Mouse (Mus musculus) inflammation-experienced regulatory T-cells, adult 6 months (primary cell): Measurements from ENCODE around the gene Ddx19b. TPM values are rescaled to one million over a fixed set of nuclear protein-coding genes. Genes with fewer than 3 reads are reported as not detected.
"Not testable (repeated sequence)": the region's sequence is repeated elsewhere in the genome, so short reads cannot be mapped to it uniquely, and the experiment has no call there.

ENCODE experiments used
- ATAC-seq: one replicate; pipeline ENCODE4 v1.8.0; 2017
- polyA plus RNA-seq, 3 experiments: library from polyadenylated mRNA; unstranded; fragments of 100-300 nt; shearing (Covaris generic); gene quantifications; one replicate each; pipeline ENCODE4 v1.2.1; 2017

The Ddx19b gene
- polyA plus RNA-seq, 3 experiments from 2014 or later, result 6.1 to 7.4 (median 7.4) TPM

DNA sequence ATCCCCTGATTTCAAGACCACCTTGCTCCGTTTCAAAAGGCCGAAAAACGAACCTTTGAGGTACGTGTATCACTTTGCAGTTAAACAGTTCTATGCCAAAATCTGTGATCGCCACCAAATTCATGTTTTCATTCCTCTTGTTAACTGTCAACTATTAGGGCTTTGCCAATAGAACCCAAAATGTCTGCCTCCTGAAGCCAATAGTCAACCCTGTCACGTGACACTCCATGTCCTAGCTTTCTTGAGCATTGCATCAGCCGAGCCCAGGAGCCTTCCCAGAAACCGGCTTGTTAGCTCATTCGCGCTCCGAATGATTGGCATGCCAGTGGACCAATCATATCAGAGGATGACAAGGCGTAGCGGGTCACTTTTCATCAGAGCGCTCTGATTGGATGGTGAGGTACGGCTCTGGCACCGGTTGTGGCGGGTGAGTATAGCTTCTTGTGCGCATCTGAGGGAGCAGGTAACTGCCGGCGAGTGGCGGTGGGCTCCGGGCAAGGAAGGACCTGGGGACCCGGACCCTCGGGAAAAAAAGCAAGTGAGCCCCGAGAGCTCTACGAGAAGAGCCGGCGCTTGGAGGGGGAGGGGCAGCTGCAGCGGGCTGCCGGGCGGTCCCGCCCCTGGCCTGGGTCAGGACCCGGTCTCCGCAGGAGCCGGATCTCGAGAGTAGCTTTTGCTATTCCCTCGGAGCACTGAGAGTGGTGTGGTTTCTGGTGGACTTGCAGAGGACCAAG is 2.1 kb upstream of the Ddx19b start:
- peak; percentile 96 for ATAC-seq

- ATAC-seq, result no peak
Measured at GRCm38 (mm10) chr8:111032916-111033315, 1.4 kb upstream of the Ddx19b start, which contains the start of gene Aars. TSS of gene Aars (plus strand) at chr8:111033144.

DNA sequence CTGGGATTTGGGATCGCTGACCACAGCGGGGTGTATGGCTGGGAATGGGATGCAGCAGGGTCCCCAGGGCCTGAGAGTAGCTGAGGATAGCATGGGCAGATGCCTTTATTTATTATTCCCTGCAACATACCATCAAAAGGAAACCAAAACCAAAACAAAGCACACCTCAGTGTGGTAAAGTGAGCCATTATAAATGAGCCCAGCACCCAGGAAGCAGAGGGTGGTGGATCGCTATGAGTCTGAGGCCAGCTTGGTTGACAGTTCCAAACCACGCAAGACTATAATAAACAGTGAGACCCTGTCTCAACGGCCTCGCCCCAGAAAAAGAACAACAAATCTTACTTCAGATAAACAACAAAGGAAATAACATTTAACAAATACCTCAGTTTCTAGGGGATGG is 1.5 kb downstream of the Ddx19b start:
- ATAC-seq, result peak; percentile 49

- peak; percentile 14 for ATAC-seq
Measured at GRCm38 (mm10) chr8:111029589-111029988, 2.0 kb downstream of the Ddx19b start.

- ATAC-seq, result peak; percentile 71
Measured at GRCm38 (mm10) chr8:111027391-111027937, 4.1 kb downstream of the Ddx19b start.

DNA sequence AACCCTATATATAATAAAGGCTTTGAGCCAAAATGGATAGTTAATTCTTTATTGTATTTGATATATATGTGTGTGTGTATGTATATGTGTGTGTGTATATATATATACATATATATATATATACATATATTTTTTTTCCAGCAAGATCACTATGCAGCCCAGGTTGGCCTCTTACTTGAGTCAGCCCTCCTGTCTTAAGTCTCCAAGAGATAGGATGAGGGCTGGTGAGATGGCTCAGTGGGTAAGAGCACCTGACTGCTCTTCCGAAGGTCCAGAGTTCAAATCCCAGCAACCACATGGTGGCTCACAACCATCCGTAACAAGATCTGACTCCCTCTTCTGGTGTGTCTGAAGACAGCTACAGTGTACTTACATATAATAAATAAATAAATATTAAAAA is 4.9 kb downstream of the Ddx19b start:
- not testable (repeated sequence) for ATAC-seq

DNA sequence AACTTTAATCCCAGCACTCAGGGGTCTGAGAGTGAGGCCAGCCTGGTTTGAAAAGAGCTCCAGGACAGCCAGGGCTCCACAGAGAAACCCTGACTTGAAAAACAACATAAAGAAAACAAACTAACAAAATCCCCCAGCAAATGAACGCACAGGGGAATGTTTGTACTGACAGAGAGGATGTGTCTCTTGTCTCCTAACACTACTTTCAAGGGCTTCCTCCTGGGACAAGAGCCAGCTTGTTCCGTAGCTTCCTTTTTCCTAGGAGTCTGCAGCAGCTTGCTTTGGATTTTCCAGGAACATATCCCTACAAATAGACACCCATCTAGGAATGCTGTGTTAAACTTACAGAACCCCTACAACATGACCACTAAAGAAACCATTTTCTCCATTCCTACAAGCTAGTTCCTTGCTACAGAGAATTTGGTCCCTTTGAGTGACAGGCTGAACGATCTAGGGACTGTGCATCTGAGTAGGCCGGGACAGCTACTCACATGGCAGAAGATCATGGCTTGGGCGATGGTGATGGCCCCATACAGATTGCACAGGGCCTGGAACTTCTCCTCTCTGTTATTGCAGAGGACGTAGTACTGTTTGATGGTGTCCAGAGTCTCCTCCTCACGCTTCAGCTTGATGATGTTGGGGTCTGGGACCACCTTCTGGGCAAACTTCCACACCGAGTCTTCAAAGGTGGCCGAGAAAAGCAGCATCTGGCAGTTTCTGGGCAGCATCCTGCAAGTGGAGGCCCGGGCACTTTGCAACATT is 21.1 kb downstream of the Ddx19b start:
- not testable (repeated sequence) for ATAC-seq

GRCm38 (mm10) chr8:110997547-110998531 is 33.7 kb downstream of the Ddx19b start, which contains the start of gene Ddx19a:
TSS of gene Ddx19a (minus strand) at chr8:110997800.
- ATAC-seq, result peak; percentile 97

DNA sequence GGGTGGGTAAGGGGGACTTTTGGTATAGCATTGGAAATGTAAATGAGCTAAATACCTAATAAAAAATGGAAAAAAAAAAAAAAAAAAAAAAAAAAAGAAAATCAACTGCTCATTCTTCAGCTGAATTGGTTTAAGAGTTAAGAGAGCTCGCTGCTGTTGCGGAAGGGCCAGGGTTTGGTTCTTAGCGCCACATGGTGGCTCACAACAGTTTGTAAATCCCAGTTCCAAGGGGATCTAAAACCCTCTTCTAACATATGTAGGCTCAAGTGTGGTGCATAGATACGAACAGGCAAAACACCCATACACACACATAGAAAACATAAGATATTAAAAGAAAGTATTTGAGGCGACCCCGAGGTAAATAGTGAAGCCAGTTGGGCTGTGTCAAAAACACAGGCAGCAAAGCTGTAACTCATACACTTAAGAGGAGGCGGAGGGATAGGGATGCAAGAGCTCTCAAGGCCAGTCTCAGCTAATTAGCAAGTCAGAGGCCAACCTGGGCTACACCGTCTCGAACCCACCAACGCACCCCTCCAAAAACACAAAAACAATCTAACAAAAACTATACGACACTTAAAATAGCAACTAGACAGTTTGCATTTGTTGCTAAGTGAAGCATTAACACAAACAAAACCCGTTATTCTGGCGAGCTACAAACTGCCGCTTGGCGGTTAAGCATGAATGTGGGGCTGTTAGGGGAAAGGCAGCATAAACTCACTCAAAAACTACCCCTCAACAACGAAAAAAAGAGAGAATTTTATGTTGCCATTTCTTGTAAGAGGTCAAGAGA is 34.7 kb downstream of the Ddx19b start:
- ATAC-seq, result peak; percentile 20

GRCm38 (mm10) chr8:110990017-110990416 is 41.5 kb downstream of the Ddx19b start:
- no peak for ATAC-seq

DNA sequence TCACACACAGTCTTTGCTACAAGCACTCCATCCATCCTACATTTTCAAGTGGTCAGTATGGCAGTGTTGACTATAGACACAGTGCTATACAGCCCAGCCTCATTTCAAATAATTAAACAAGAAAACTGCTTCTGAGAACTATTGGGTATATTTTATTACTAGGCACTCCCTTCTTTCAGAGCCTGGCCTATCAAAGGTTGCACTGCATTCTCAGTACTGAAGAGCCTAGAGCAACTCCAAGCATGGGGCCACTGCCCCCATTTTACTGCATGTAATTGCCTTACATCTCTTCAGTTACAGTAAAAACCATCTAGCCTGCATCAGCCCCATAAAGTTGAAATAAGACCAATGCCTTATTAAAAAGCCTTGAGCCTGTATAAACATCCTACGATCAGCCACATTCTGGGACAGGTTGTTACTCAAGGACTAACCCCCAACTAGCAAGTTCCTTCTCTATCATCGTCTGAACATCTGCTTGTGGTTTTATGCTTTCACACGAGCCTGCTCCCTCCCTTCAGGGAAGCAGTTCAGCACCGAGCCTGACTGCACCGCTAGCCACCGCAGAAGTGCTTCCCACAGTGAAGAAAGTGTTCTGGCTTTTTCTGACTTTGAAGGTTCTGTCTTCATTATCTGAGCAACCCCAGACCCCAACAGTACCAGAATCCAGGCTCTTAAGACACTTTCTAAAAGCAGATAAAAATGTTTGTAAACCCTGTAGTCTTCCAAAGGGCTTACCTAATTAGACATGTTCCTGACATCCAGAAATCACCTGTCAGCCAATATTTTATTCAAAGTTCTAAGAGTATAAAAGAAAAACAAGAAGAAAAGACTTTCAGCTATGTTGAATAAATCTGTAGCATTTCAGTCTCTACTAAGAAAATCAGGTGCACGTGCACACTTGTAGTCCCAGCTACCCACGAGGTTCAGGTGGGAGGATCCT is 43.5 kb downstream of the Ddx19b start:
- no peak for ATAC-seq

- peak; percentile 35 for ATAC-seq
Measured at GRCm38 (mm10) chr8:110981304-110981703, 50.2 kb downstream of the Ddx19b start.

- not testable (repeated sequence) for ATAC-seq
Measured at GRCm38 (mm10) chr8:110977987-110978386, 53.6 kb downstream of the Ddx19b start.

- not testable (repeated sequence) for ATAC-seq
Measured at GRCm38 (mm10) chr8:110976532-110976931, 55.0 kb downstream of the Ddx19b start.

GRCm38 (mm10) chr8:110969910-110970770 is 61.4 kb downstream of the Ddx19b start:
- peak; percentile 97 for ATAC-seq

DNA sequence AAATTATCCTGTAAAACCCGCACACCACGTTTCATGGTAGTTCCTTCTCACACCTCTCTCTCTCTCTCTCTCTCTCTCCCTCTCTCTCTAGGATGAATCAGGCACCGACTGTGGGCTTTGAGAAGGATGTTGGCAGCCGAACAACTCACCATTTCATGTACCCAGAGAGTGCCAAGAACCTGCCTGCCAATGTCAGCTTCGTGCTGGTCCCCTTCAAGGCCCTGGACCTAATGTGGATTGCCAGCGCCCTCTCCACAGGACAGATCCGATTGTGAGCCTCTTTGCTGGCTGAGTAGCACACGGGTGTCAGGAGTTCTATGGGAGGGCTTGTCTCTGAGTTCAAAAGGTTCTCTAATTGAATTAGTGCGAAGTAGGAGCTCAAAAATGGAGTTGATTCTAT is 64.2 kb downstream of the Ddx19b start:
- ATAC-seq, result no peak

GRCm38 (mm10) chr8:110966586-110966985 is 65.0 kb downstream of the Ddx19b start:
- no peak for ATAC-seq

DNA sequence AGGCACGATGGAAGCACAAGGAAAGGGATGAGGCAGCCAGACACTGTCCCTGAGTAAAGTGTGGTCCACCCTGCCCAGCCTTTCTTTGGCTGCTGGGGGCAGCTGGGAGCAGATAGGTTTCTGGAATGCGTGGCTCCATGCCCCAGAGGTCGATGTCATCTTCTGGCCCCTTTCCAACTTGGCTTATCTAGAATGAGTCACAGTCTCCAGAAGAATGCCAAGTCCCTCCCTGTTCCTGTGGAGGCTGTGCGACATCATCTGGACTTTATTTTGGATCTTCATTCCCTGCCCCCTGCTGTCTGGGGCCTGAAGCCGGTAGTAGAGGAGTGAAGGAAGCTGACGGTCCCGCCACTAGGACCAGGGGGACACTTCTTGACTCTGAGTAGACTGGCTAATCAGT is 66.0 kb downstream of the Ddx19b start:
- no peak for ATAC-seq

GRCm38 (mm10) chr8:110964666-110965065 is 66.9 kb downstream of the Ddx19b start:
- ATAC-seq, result no peak
